Mouse (Mus musculus) liver, postnatal 0 days (tissue): ENCODE results near the gene Plxnc1.

Experiments
- CTCF ChIP-seq: sonication (generic); IDR thresholded peaks from 2 replicates; pipeline ENCODE4 v1.5.1; 2016; ENCODE audit warnings: antibody characterized with exemption, low read depth
- EP300 ChIP-seq: IDR thresholded peaks from 2 replicates; pipeline ENCODE4 v1.6.1; 2016; ENCODE audit warnings: antibody characterized with exemption, low read depth, mild to moderate bottlenecking

- TF ChIP-seq CTCF, result peak; percentile 54
- TF ChIP-seq EP300, result no peak
These were observed 137.3 kb downstream of the Plxnc1 start for GRCm38 (mm10) chr10:94807323-94807722.
